Mouse (Mus musculus): ENCODE measurements around the gene Thyn1. TPM values are rescaled to one million over a fixed set of nuclear protein-coding genes. Genes with fewer than 3 reads are reported as not detected.

The Thyn1 gene
- total RNA-seq, 1 experiment: 112 TPM

GRCm38 (mm10) chr9:26985668-26986277, 13.7 kb upstream of the Thyn1 start:
- H3K36me3 ChIP-seq (ENCODE audit: control insufficient read depth, insufficient read depth, low read length, poor library complexity, severe bottlenecking): peaks cover 11% of the 10 kb centered on the region
- no peak overlapping the region for H3K27ac ChIP-seq (ENCODE audit: insufficient read depth, low read depth, low read length, poor library complexity, severe bottlenecking)
- no peak for DNase-seq (ENCODE audit: low read depth, low spot score)
- H3K4me3 ChIP-seq (ENCODE audit: insufficient read depth in 1 of 2, low read depth in 1 of 2, low read length in 2 of 2, poor library complexity in 1 of 2, severe bottlenecking in 1 of 2): no peak overlapping the region
- in situ Hi-C loops (cut with MboI; ENCODE audit: low sequenced_read_pairs in 2 of 2, unreplicated experiment in 2 of 2): no loop called here
- no peak overlapping the region for H3K9ac ChIP-seq (ENCODE audit: insufficient read depth, low read depth, low read length, poor library complexity, severe bottlenecking)
- no peaks in the 10 kb centered on the region for H3K4me1 ChIP-seq (ENCODE audit: control insufficient read depth in 2 of 2, insufficient read depth in 2 of 2, low read length in 2 of 2, poor library complexity in 1 of 2)
- TF ChIP-seq ZC3H11A (IDR thresholded peaks at IDR 0.05; ENCODE audit: borderline replicate concordance, low read depth, low read length): no peak
- no peak for TF ChIP-seq CHD2 (IDR thresholded peaks at IDR 0.05; ENCODE audit: low read depth, low read length)
- no peak for TF ChIP-seq ZNF384 (IDR thresholded peaks at IDR 0.05; ENCODE audit: low read depth, low read length)
- TF ChIP-seq MAFK (IDR thresholded peaks at IDR 0.05; ENCODE audit: insufficient read depth, low read depth, low read length): no peak
- TF ChIP-seq HCFC1 (IDR thresholded peaks at IDR 0.05; ENCODE audit: borderline replicate concordance, insufficient read depth, low read length): no peak
- H3K9me3 ChIP-seq (ENCODE audit: control insufficient read depth, insufficient read depth, low read depth, low read length): no peaks in the 10 kb centered on the region

GRCm38 (mm10) chr9:26990181-26990580, 9.3 kb upstream of the Thyn1 start:
- Histone ChIP-seq H3K9me3 (ENCODE audit: control insufficient read depth, insufficient read depth, low read depth, low read length) (no peaks in the 10 kb centered on the region), H3K4me1 (ENCODE audit: control insufficient read depth in 2 of 2, insufficient read depth in 2 of 2, low read length in 2 of 2, poor library complexity in 1 of 2) (0 out of 4 replicates have a peak, but pooled peaks cover 0 to 2% of the 10 kb centered on the region in 2 experiments), H3K36me3 (ENCODE audit: control insufficient read depth, insufficient read depth, low read length, poor library complexity, severe bottlenecking) (peaks cover 13% of the 10 kb centered on the region), H3K9ac (ENCODE audit: insufficient read depth, low read depth, low read length, poor library complexity, severe bottlenecking) (no peak overlapping the region), H3K27ac (ENCODE audit: insufficient read depth, low read depth, low read length, poor library complexity, severe bottlenecking) (no peak overlapping the region), H3K4me3 (ENCODE audit: insufficient read depth in 1 of 2, low read depth in 1 of 2, low read length in 2 of 2, poor library complexity in 1 of 2, severe bottlenecking in 1 of 2) (no peak overlapping the region)
- DNase-seq (ENCODE audit: low read depth, low spot score): no peak
- TF ChIP-seq CHD2 (IDR thresholded peaks at IDR 0.05; ENCODE audit: low read depth, low read length): no peak
- TF ChIP-seq MAFK (IDR thresholded peaks at IDR 0.05; ENCODE audit: insufficient read depth, low read depth, low read length): no peak
- no peak for TF ChIP-seq ZNF384 (IDR thresholded peaks at IDR 0.05; ENCODE audit: low read depth, low read length)
- no peak for TF ChIP-seq ZC3H11A (IDR thresholded peaks at IDR 0.05; ENCODE audit: borderline replicate concordance, low read depth, low read length)
- no peak for TF ChIP-seq HCFC1 (IDR thresholded peaks at IDR 0.05; ENCODE audit: borderline replicate concordance, insufficient read depth, low read length)
- in situ Hi-C loops (cut with MboI; ENCODE audit: low sequenced_read_pairs in 2 of 2, unreplicated experiment in 2 of 2): no loop called here

- Histone ChIP-seq H3K9ac (ENCODE audit: insufficient read depth, low read depth, low read length, poor library complexity, severe bottlenecking) (no peak overlapping the region), H3K27ac (ENCODE audit: insufficient read depth, low read depth, low read length, poor library complexity, severe bottlenecking) (no peak overlapping the region), H3K4me3 (ENCODE audit: insufficient read depth in 1 of 2, low read depth in 1 of 2, low read length in 2 of 2, poor library complexity in 1 of 2, severe bottlenecking in 1 of 2) (no peak overlapping the region), H3K4me1 (ENCODE audit: control insufficient read depth in 2 of 2, insufficient read depth in 2 of 2, low read length in 2 of 2, poor library complexity in 1 of 2) (peaks cover 2 to 7% of the 10 kb centered on the region in 2 experiments; a peak in 2 of 4 replicates), H3K36me3 (ENCODE audit: control insufficient read depth, insufficient read depth, low read length, poor library complexity, severe bottlenecking) (peaks cover 13% of the 10 kb centered on the region), H3K9me3 (ENCODE audit: control insufficient read depth, insufficient read depth, low read depth, low read length) (no peaks in the 10 kb centered on the region)
- TF ChIP-seq CHD2 (IDR thresholded peaks at IDR 0.05; ENCODE audit: low read depth, low read length) (no peak), ZC3H11A (IDR thresholded peaks at IDR 0.05; ENCODE audit: borderline replicate concordance, low read depth, low read length) (no peak), HCFC1 (IDR thresholded peaks at IDR 0.05; ENCODE audit: borderline replicate concordance, insufficient read depth, low read length) (no peak), MAFK (IDR thresholded peaks at IDR 0.05; ENCODE audit: insufficient read depth, low read depth, low read length) (no peak), ZNF384 (IDR thresholded peaks at IDR 0.05; ENCODE audit: low read depth, low read length) (peak; percentile 63)
- in situ Hi-C loops (cut with MboI; ENCODE audit: low sequenced_read_pairs in 2 of 2, unreplicated experiment in 2 of 2): no loop called here
- no peak for DNase-seq (ENCODE audit: low read depth, low spot score)
These were observed 6.4 kb upstream of the Thyn1 start for GRCm38 (mm10) chr9:26993118-26993517.

DNA sequence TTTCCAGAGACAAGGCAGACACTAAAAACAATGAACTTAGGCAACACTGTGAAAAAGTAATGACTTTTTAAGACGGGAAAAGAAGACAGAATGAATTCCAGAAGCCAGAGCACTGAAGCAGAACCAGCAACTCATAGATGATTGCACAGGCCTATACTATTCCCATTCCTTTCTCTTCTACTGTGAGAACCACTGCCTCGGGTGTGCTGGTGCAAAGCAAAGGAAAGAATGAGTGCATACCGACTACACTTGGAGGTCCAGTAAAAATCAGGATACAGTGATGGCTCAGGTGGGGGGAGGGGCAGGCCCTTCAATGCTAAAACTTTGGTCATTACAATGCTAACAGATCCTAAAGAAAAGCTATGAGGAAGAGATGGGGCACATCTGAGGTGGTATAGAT, 5.6 kb upstream of the Thyn1 start:
- DNase-seq (ENCODE audit: low read depth, low spot score): no peak
- TF ChIP-seq CHD2 (IDR thresholded peaks at IDR 0.05; ENCODE audit: low read depth, low read length) (no peak), ZC3H11A (IDR thresholded peaks at IDR 0.05; ENCODE audit: borderline replicate concordance, low read depth, low read length) (no peak), HCFC1 (IDR thresholded peaks at IDR 0.05; ENCODE audit: borderline replicate concordance, insufficient read depth, low read length) (no peak), ZNF384 (IDR thresholded peaks at IDR 0.05; ENCODE audit: low read depth, low read length) (no peak), MAFK (IDR thresholded peaks at IDR 0.05; ENCODE audit: insufficient read depth, low read depth, low read length) (no peak)
- no peak overlapping the region for H3K9ac ChIP-seq (ENCODE audit: insufficient read depth, low read depth, low read length, poor library complexity, severe bottlenecking)
- peaks cover 13% of the 10 kb centered on the region for H3K36me3 ChIP-seq (ENCODE audit: control insufficient read depth, insufficient read depth, low read length, poor library complexity, severe bottlenecking)
- H3K4me3 ChIP-seq (ENCODE audit: insufficient read depth in 1 of 2, low read depth in 1 of 2, low read length in 2 of 2, poor library complexity in 1 of 2, severe bottlenecking in 1 of 2): no peak overlapping the region
- peaks cover 4 to 7% of the 10 kb centered on the region in 2 experiments; a peak in 3 of 4 replicates for H3K4me1 ChIP-seq (ENCODE audit: control insufficient read depth in 2 of 2, insufficient read depth in 2 of 2, low read length in 2 of 2, poor library complexity in 1 of 2)
- H3K27ac ChIP-seq (ENCODE audit: insufficient read depth, low read depth, low read length, poor library complexity, severe bottlenecking): no peak overlapping the region
- in situ Hi-C loops (cut with MboI; ENCODE audit: low sequenced_read_pairs in 2 of 2, unreplicated experiment in 2 of 2): no loop called here
- H3K9me3 ChIP-seq (ENCODE audit: control insufficient read depth, insufficient read depth, low read depth, low read length): no peaks in the 10 kb centered on the region

Data from ES-E14 (cell line).